Mouse (Mus musculus): ENCODE results near the gene Flrt3. TPM values are rescaled to one million over a fixed set of nuclear protein-coding genes. Genes with fewer than 3 reads are reported as not detected.

The Flrt3 gene
- 18.4 and 23.1 TPM in 2 replicates for polyA plus RNA-seq (2015; fragmentation: Nextera tagmentation; extraction: Ambion mirVana)

DNA sequence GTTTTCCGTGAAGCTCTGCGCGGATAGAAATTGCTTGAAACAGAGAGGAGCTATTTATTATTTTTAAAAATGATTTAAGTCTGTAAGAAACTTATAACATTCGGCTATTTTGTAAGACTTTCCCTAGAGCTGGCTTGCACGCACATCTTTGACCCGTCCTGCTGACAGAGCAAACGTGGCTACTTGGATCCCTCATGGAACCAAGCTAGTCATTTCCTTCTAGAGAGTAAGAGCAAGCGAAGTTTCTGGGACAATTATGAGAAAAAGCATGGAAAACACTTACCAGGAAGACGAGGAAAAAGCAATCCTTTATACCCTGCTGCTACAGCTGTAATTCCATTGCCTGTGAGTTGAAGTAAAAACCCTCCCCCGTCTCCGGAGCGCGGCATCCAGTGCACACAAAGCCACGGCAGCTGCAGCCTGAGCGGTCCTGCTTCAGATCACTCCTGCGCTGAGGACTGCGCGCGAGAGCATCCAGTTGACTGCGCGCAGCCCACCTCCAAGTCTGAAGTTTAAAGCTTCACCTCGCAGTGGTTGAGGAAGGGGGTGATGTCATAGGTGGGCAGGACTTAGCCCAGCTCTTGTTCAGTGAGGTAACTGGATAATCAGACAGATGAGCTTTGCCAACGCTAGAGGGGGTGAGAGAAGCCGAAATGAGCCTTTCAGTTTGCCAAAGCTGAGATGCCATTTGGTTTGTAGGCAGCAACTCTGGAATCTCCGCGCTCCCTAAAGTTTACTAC lies at the start of gene Flrt3:
Gene Flrt3, minus strand, starts transcription at position 507 of the 740 bp plus-strand sequence.
- H3K9me3 ChIP-seq (ENCODE audit: control insufficient read depth, low read length), result no peaks in the 10 kb centered on the region
- no peaks in the 10 kb centered on the region; the same call in 1 of the 2 replicates for H3K4me1 ChIP-seq (replicated peaks; ENCODE audit: control insufficient read depth, insufficient read depth)
- ATAC-seq (ENCODE audit: low FRiP score, low TSS enrichment), result peak; percentile 97
- peak within 1 kb of the TSS; percentile 45 for H3K4me3 ChIP-seq (ENCODE audit: low read depth, low read length)
- H3K4me2 ChIP-seq (replicated peaks; ENCODE audit: low read depth), result peak within 1 kb of the TSS; percentile 56
- WGBS, result 1% methylated on average over 26 of the region's 26 CpGs
- peak; percentile 91 for DNase-seq (ENCODE audit: low spot score)
- peak; percentile 94 for TF ChIP-seq CTCF (IDR thresholded peaks at IDR 0.05; ENCODE audit: low read depth)
- no peak for TF ChIP-seq EP300 (optimal IDR thresholded peaks at IDR 0.05)
- H3K27me3 ChIP-seq (ENCODE audit: control insufficient read depth, insufficient read depth, low read length), result no peaks in the 10 kb centered on the region
- H3K9ac ChIP-seq (ENCODE audit: low read length), result peak within 1 kb of the TSS; percentile 55
- H3K27ac ChIP-seq (replicated peaks), result peak within 1 kb of the TSS; percentile 50
- no peaks in the 10 kb centered on the region for H3K36me3 ChIP-seq (ENCODE audit: control insufficient read depth, insufficient read depth, low read length)

DNA sequence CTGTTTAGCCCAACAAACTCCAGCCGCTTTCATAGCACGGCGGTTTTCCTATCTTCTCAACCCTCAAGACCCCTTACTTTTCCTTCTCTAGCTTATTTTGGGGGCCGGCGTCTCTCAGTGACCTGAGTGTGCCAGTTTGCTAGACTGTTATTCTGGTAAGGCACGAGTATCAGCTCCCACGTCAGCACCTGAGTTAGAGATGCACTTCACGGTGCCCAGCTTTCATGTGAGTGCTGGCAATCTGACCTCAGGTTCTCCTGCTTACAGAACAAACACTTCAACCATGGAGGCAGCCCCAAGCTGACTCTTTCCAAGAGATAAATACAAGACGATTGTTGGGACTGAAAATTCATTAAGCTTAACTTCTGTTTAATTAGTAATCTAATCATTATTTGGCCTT lies 46.1 kb upstream of the Flrt3 start:
- ATAC-seq (ENCODE audit: low FRiP score, low TSS enrichment) (peak; percentile 45; the same call in 1 of the 2 replicates), DNase-seq (ENCODE audit: low spot score) (peak; percentile 30)
- 70% methylated on average over 9 of the region's 9 CpGs for WGBS
- Histone ChIP-seq H3K9ac (ENCODE audit: low read length) (no peak overlapping the region), H3K4me3 (ENCODE audit: low read depth, low read length) (no peak overlapping the region), H3K36me3 (ENCODE audit: control insufficient read depth, insufficient read depth, low read length) (no peaks in the 10 kb centered on the region), H3K4me1 (replicated peaks; ENCODE audit: control insufficient read depth, insufficient read depth) (no peaks in the 10 kb centered on the region), H3K9me3 (ENCODE audit: control insufficient read depth, low read length) (no peaks in the 10 kb centered on the region), H3K4me2 (replicated peaks; ENCODE audit: low read depth) (no peak overlapping the region), H3K27ac (replicated peaks) (no peak overlapping the region), H3K27me3 (ENCODE audit: control insufficient read depth, insufficient read depth, low read length) (no peaks in the 10 kb centered on the region)
- TF ChIP-seq CTCF (IDR thresholded peaks at IDR 0.05; ENCODE audit: low read depth) (no peak), EP300 (optimal IDR thresholded peaks at IDR 0.05) (no peak)

DNA sequence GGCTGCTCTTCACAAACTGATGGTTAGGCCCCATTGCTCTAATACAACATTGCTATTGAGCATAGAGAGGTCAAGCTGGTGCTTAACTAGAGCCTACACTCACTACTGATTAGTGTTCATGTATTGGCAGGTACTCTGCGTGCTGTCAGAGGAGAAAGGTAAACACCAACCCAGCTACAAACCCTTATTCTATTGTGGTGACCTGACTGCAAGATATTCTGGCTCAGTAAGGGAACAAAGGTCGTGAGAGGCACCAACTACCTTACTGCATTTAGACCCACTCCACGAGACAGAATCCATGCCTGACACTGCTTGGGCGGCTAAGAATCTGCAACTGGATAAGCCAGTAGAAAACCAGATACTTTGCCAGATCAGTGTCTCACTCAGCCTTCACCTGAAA lies 44.6 kb upstream of the Flrt3 start:
- WGBS, result 57% methylated on average over 4 of the region's 4 CpGs
- H3K4me3 ChIP-seq (ENCODE audit: low read depth, low read length), result no peak overlapping the region
- no peak overlapping the region for H3K27ac ChIP-seq (replicated peaks)
- H3K27me3 ChIP-seq (ENCODE audit: control insufficient read depth, insufficient read depth, low read length), result no peaks in the 10 kb centered on the region
- H3K9me3 ChIP-seq (ENCODE audit: control insufficient read depth, low read length), result no peaks in the 10 kb centered on the region
- no peak for TF ChIP-seq EP300 (optimal IDR thresholded peaks at IDR 0.05)
- no peak for TF ChIP-seq CTCF (IDR thresholded peaks at IDR 0.05; ENCODE audit: low read depth)
- H3K4me1 ChIP-seq (replicated peaks; ENCODE audit: control insufficient read depth, insufficient read depth), result no peaks in the 10 kb centered on the region
- H3K36me3 ChIP-seq (ENCODE audit: control insufficient read depth, insufficient read depth, low read length), result no peaks in the 10 kb centered on the region
- ATAC-seq (ENCODE audit: low FRiP score, low TSS enrichment), result peak; percentile 90
- no peak overlapping the region for H3K4me2 ChIP-seq (replicated peaks; ENCODE audit: low read depth)
- peak; percentile 34 for DNase-seq (ENCODE audit: low spot score)
- no peak overlapping the region for H3K9ac ChIP-seq (ENCODE audit: low read length)

DNA sequence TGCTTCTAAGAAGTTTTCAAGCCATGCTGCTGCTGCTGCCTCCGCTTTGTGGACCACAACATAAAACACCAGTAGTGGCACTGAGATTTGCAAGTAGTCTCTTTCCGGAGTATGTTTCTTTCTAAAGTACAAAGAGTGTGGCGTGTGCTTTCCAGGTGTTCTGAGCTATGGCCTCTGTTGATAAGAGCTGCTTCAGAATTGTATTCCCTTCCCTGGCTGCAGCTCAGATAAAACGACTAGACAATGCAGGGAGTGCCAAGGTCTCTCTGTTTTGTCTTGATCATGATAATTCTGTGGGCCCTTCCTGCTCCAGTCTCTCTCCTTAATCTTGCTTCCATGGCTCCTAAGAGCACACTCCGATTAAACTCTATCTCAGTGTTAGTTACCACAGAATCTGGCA lies 36.3 kb upstream of the Flrt3 start:
- Histone ChIP-seq H3K4me3 (ENCODE audit: low read depth, low read length) (no peak overlapping the region), H3K27me3 (ENCODE audit: control insufficient read depth, insufficient read depth, low read length) (no peaks in the 10 kb centered on the region), H3K36me3 (ENCODE audit: control insufficient read depth, insufficient read depth, low read length) (no peaks in the 10 kb centered on the region), H3K4me2 (replicated peaks; ENCODE audit: low read depth) (no peak overlapping the region), H3K9ac (ENCODE audit: low read length) (no peak overlapping the region), H3K27ac (replicated peaks) (no peak overlapping the region), H3K4me1 (replicated peaks; ENCODE audit: control insufficient read depth, insufficient read depth) (no peaks in the 10 kb centered on the region), H3K9me3 (ENCODE audit: control insufficient read depth, low read length) (no peaks in the 10 kb centered on the region)
- 59% methylated on average over 5 of the region's 5 CpGs for WGBS
- DNase-seq (ENCODE audit: low spot score) (no peak), ATAC-seq (ENCODE audit: low FRiP score, low TSS enrichment) (no peak)
- TF ChIP-seq EP300 (optimal IDR thresholded peaks at IDR 0.05), result no peak
- no peak for TF ChIP-seq CTCF (IDR thresholded peaks at IDR 0.05; ENCODE audit: low read depth)

DNA sequence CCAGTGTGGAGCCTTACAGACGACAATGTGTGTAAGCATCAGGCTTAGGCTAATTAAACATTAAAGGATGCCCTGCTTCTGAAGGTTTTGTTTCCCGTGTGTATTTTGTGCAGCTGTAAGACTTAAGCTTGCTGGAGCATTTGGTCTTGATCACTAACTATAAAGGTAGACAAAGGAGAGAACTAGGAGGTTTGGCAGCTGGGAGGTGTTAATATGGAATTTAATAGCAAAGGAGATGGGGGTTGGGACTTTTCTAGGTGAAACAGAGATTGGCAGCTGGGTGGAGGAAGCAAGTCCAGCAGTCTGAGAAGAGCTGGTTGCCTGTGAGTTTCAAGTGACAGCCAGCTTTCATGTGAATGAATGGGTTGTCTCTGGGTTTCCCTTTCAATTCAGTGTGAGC lies 34.0 kb upstream of the Flrt3 start:
- H3K4me1 ChIP-seq (replicated peaks; ENCODE audit: control insufficient read depth, insufficient read depth), result no peaks in the 10 kb centered on the region
- DNase-seq (ENCODE audit: low spot score), result no peak
- no peak overlapping the region for H3K27ac ChIP-seq (replicated peaks)
- no peaks in the 10 kb centered on the region for H3K27me3 ChIP-seq (ENCODE audit: control insufficient read depth, insufficient read depth, low read length)
- no peak for ATAC-seq (ENCODE audit: low FRiP score, low TSS enrichment)
- WGBS, result 23% methylated on average over 2 of the region's 2 CpGs
- no peak overlapping the region for H3K4me3 ChIP-seq (ENCODE audit: low read depth, low read length)
- no peak for TF ChIP-seq CTCF (IDR thresholded peaks at IDR 0.05; ENCODE audit: low read depth)
- TF ChIP-seq EP300 (optimal IDR thresholded peaks at IDR 0.05), result no peak
- no peaks in the 10 kb centered on the region for H3K36me3 ChIP-seq (ENCODE audit: control insufficient read depth, insufficient read depth, low read length)
- H3K4me2 ChIP-seq (replicated peaks; ENCODE audit: low read depth), result no peak overlapping the region
- H3K9me3 ChIP-seq (ENCODE audit: control insufficient read depth, low read length), result no peaks in the 10 kb centered on the region
- H3K9ac ChIP-seq (ENCODE audit: low read length), result no peak overlapping the region

DNA sequence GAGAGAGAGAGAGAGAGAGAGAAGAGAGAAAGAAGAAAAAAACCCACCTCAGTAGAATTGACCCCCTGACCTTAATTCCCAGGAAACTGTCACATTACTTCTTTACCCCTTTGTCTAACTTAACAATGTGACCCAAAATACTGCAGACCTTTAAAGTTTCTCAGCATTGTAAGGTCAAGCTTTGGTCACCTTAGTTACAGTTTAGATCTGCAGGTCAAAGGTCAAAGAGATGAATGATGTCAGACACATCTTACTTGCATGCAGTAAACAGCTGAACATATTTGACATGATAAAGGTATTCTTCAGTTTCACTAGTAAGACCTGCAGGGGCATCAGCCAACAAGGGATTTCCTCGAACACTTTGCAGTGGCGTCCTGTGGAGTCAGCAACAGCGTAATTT lies 32.9 kb upstream of the Flrt3 start:
- DNase-seq (ENCODE audit: low spot score) (no peak), ATAC-seq (ENCODE audit: low FRiP score, low TSS enrichment) (no peak)
- WGBS, result 37% methylated on average over 3 of the region's 3 CpGs
- Histone ChIP-seq H3K4me3 (ENCODE audit: low read depth, low read length) (no peak overlapping the region), H3K4me2 (replicated peaks; ENCODE audit: low read depth) (no peak overlapping the region), H3K36me3 (ENCODE audit: control insufficient read depth, insufficient read depth, low read length) (no peaks in the 10 kb centered on the region), H3K27ac (replicated peaks) (no peak overlapping the region), H3K9me3 (ENCODE audit: control insufficient read depth, low read length) (no peaks in the 10 kb centered on the region), H3K27me3 (ENCODE audit: control insufficient read depth, insufficient read depth, low read length) (no peaks in the 10 kb centered on the region), H3K9ac (ENCODE audit: low read length) (no peak overlapping the region), H3K4me1 (replicated peaks; ENCODE audit: control insufficient read depth, insufficient read depth) (no peaks in the 10 kb centered on the region)
- no peak for TF ChIP-seq EP300 (optimal IDR thresholded peaks at IDR 0.05)
- TF ChIP-seq CTCF (IDR thresholded peaks at IDR 0.05; ENCODE audit: low read depth), result no peak
